Mouse (Mus musculus) olfactory bulb, adult 2 months (tissue): ENCODE measurements around the gene Farp1.

Experiments
- CTCF ChIP-seq: fragments of 200-500 bp; IDR thresholded peaks from 2 replicates; pipeline ENCODE4 v1.5.1; 2012; ENCODE audit warnings: low read depth, mild to moderate bottlenecking, low read length, moderate library complexity; ENCODE audit not compliant: insufficient read depth
- POLR2A ChIP-seq: fragments of 200-500 bp; IDR thresholded peaks from 2 replicates; pipeline ENCODE4 v1.6.1; 2012; ENCODE audit warnings: mild to moderate bottlenecking, low read depth, low read length, moderate library complexity; ENCODE audit not compliant: insufficient read depth

DNA sequence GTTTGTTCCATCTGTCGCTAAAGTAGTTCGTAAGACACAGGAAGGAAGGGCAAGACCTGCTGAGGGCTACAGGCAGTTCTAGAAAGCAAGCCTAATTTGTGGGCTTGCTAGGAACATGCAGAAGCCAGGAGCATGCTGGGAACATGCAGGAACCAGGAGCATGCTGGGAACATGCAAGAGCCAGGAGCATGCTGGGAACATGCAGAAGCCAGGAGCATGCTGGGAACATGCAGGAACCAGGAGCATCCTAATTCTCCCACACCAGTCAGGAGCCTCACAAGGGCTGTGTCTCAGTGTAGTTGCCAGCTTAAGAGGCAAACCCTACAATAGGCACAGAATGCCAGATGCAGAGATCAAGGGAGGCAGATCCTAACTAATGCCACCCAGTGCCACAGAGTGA is 291.4 kb downstream of the Farp1 start:
- no peak for TF ChIP-seq CTCF
- TF ChIP-seq POLR2A, result no peak
